Mouse (Mus musculus) heart, embryonic 14.5 days (tissue): ENCODE data around the gene Fgd5. TPM values are rescaled to one million over a fixed set of nuclear protein-coding genes. Genes with fewer than 3 reads are reported as not detected.

Experiments
- ATAC-seq: fragments of 200-750 bp; cut with Nextera tagmentation; 2 replicates; pipeline ENCODE4 v1.8.0; 2017; ENCODE audit warnings: low read depth, moderate TSS enrichment; ENCODE audit not compliant: insufficient number of reproducible peaks, insufficient read depth, low FRiP score
- H3K27ac ChIP-seq, 2 experiments: fragments of 200-500 bp in 1 of 2; fragments of 300-500 bp in 1 of 2; sonication (generic) in 1 of 2; replicated peaks in 1 of 2; 2 replicates each; pipeline ENCODE4 v1.5.1; 2012 to 2014; ENCODE audit warnings: low read depth in 2 of 2, low read length in 2 of 2, control low read depth in 1 of 2, mild to moderate bottlenecking in 1 of 2, mixed read lengths in 1 of 2; ENCODE audit not compliant: control insufficient read depth in 1 of 2, insufficient read depth in 1 of 2
- H3K27me3 ChIP-seq: fragments of 300-500 bp; sonication (generic); 2 replicates; pipeline ENCODE4 v1.6.1; 2014; ENCODE audit warnings: mild to moderate bottlenecking, low read length, control low read depth; ENCODE audit not compliant: control insufficient read depth, insufficient read depth
- H3K36me3 ChIP-seq: fragments of 300-500 bp; sonication (generic); 2 replicates; pipeline ENCODE4 v1.6.1; 2014; ENCODE audit warnings: mild to moderate bottlenecking, control low read depth, low read length, mixed read lengths; ENCODE audit not compliant: control insufficient read depth, insufficient read depth
- H3K4me1 ChIP-seq, 2 experiments: fragments of 200-500 bp in 1 of 2; fragments of 300-500 bp in 1 of 2; sonication (generic) in 1 of 2; 2 replicates each; pipeline ENCODE4 v1.6.1; 2012 to 2014; ENCODE audit warnings: low read length in 2 of 2, control low read depth in 1 of 2, mixed read lengths in 1 of 2; ENCODE audit not compliant: control insufficient read depth in 2 of 2, insufficient read depth in 2 of 2
- H3K4me2 ChIP-seq: fragments of 300-500 bp; sonication (generic); 2 replicates; pipeline ENCODE4 v1.6.1; 2014; ENCODE audit warnings: mild to moderate bottlenecking, low read length
- H3K4me3 ChIP-seq, 2 experiments: fragments of 200-500 bp in 1 of 2; fragments of 300-500 bp in 1 of 2; sonication (generic) in 1 of 2; 2 replicates each; pipeline ENCODE4 v1.5.1; 2012 to 2014; ENCODE audit warnings: low read length in 2 of 2, mild to moderate bottlenecking in 2 of 2, control low read depth in 1 of 2, low read depth in 1 of 2, moderate library complexity in 1 of 2; ENCODE audit not compliant: control insufficient read depth in 1 of 2, insufficient read depth in 1 of 2
- H3K9ac ChIP-seq: fragments of 300-500 bp; sonication (generic); 2 replicates; pipeline ENCODE4 v1.6.1; 2014; ENCODE audit warnings: mild to moderate bottlenecking, low read length
- H3K9me3 ChIP-seq: fragments of 300-500 bp; sonication (generic); 2 replicates; pipeline ENCODE4 v1.6.1; 2016; ENCODE audit warnings: low read length, control low read depth; ENCODE audit not compliant: control insufficient read depth
- polyA plus RNA-seq: library from polyadenylated mRNA; unstranded; fragments of >200 nt; fragmentation: Nextera tagmentation; extraction: Ambion mirVana; gene quantifications from 2 replicates; pipeline ENCODE4 v1.2.1, GENCODE M21; 2014

Gene Fgd5
- polyA plus RNA-seq, 1 experiment from 2014 or later, result 12.2 TPM

GRCm38 (mm10) chr6:92124547-92124946 lies 145.9 kb downstream of the Fgd5 start:
- no peak overlapping the region for H3K9ac ChIP-seq
- no peaks in the 10 kb centered on the region for H3K9me3 ChIP-seq
- no peak for ATAC-seq
- H3K4me2 ChIP-seq, result no peak overlapping the region
- no peaks in the 10 kb centered on the region for H3K27me3 ChIP-seq
- peaks cover 3% of the 10 kb centered on the region; the same call in 1 of the 2 replicates for H3K36me3 ChIP-seq
- no peak overlapping the region for H3K4me3 ChIP-seq
- H3K4me1 ChIP-seq, result no peaks in the 10 kb centered on the region
- H3K27ac ChIP-seq, result no peak overlapping the region

Other genes with a start within 250 kb of the Fgd5 start
- gene Grip2, start 151.6 kb upstream of the Fgd5 start, polyA plus RNA-seq, result 6.7 and 7.8 TPM in 2 replicates
- gene Ccdc174, start 100.8 kb upstream of the Fgd5 start, polyA plus RNA-seq, result 20.9 and 22.0 TPM in 2 replicates
- 0.28 and 0.72 TPM in 2 replicates for gene 4930590J08Rik, start 76.1 kb upstream of the Fgd5 start, polyA plus RNA-seq
- gene Nr2c2, start 112.5 kb downstream of the Fgd5 start, polyA plus RNA-seq, result 20.4 TPM in 2 replicates
- gene Mrps25, start 205.2 kb downstream of the Fgd5 start, polyA plus RNA-seq, result 65.8 and 73.4 TPM in 2 replicates
- 8.6 and 11.9 TPM in 2 replicates for gene Rbsn, start 236.0 kb downstream of the Fgd5 start, polyA plus RNA-seq